Mouse (Mus musculus) ES-Bruce4 (cell line): ENCODE measurements at regions not wholly inside any gene's neighbourhood (a gene's known extent, or its start where the extent isn't known, plus 50 kb on each side); places are given as distances from the start of the nearest gene placed in this dataset.

Experiments
- H3K27ac ChIP-seq: 2 replicates; pipeline ENCODE4 v1.5.1; 2012; ENCODE audit warnings: low read length, inconsistent platforms; ENCODE audit not compliant: insufficient read depth
- H3K27me3 ChIP-seq: 2 replicates; pipeline ENCODE4 v1.6.1; 2012; ENCODE audit warnings: mild to moderate bottlenecking, low read length, inconsistent platforms; ENCODE audit not compliant: control insufficient read depth, poor library complexity, insufficient read depth, severe bottlenecking
- H3K36me3 ChIP-seq: 2 replicates; pipeline ENCODE4 v1.6.1; 2012; ENCODE audit warnings: inconsistent platforms, mild to moderate bottlenecking, low read length, moderate library complexity; ENCODE audit not compliant: control insufficient read depth, poor library complexity, insufficient read depth, severe bottlenecking
- H3K4me1 ChIP-seq: one replicate; pipeline ENCODE4 v1.8.1; 2011; ENCODE audit warnings: low read length; ENCODE audit not compliant: control insufficient read depth, insufficient read depth
- H3K4me3 ChIP-seq: 2 replicates; pipeline ENCODE4 v1.5.1; 2011; ENCODE audit warnings: low read depth, mild to moderate bottlenecking, low read length
- H3K9ac ChIP-seq: 2 replicates; pipeline ENCODE4 v1.6.1; 2012; ENCODE audit warnings: low read depth, mild to moderate bottlenecking, inconsistent platforms; ENCODE audit not compliant: poor library complexity, severe bottlenecking
- H3K9me3 ChIP-seq: replicated peaks from 2 replicates; pipeline ENCODE4 v1.6.1; 2012; ENCODE audit warnings: mild to moderate bottlenecking, low read length, inconsistent platforms; ENCODE audit not compliant: control insufficient read depth, poor library complexity, insufficient read depth, severe bottlenecking
- CTCF ChIP-seq: IDR thresholded peaks from one replicate; pipeline ENCODE4 v1.8.1; 2011; ENCODE audit warnings: low read depth, low read length
- EP300 ChIP-seq: IDR thresholded peaks from 2 replicates; pipeline ENCODE4 v1.6.1; 2011; ENCODE audit warnings: low read depth, low read length; ENCODE audit not compliant: insufficient read depth
- POLR2A ChIP-seq: IDR thresholded peaks from one replicate; pipeline ENCODE4 v1.8.1; 2011; ENCODE audit warnings: low read length; ENCODE audit not compliant: insufficient read depth

DNA sequence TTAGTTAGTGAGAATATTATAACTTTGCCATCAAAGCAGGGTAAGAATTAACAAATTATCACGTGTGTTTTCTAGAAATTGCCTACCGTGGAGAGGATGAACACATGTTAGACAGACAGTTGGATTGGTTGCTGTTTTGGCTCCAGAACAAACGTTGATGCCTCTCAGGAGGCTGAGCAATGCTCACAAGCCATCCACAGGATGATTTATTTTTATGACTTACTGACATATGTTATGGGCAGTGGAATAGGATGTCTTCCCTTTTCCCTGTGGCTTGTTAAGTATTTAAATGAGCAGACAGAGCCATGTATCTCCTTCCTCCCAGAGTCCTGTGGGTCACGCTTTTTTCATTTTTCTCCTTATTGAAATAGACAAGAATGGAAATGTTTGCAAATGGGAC, 652.0 kb downstream of the Hace1 start:
- Histone ChIP-seq H3K27ac (no peak overlapping the region), H3K27me3 (no peaks in the 10 kb centered on the region), H3K36me3 (no peaks in the 10 kb centered on the region), H3K4me3 (no peak overlapping the region), H3K9me3 (no peaks in the 10 kb centered on the region), H3K9ac (no peak overlapping the region), H3K4me1 (no peaks in the 10 kb centered on the region)
- TF ChIP-seq POLR2A (no peak), CTCF (no peak), EP300 (no peak)

DNA sequence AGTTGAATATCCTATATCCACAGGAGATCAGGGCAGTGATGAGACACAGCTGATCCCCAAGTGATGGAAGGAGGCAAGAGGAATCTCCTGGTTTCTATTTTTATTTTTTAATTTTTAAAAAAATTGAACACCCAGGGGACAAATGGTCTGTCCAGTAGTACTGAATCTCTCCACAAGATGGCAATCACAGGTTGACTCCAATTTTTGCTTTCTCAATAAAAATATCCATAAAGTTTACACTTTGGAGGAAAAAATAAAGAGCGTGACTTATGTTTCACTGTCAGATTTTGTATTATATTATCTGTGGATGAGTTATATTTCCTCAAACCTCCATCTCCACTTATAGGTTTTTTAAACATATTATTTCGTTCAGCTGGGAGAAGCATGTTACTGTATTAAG, 658.0 kb downstream of the Hace1 start:
- Histone ChIP-seq H3K4me3 (no peak overlapping the region), H3K4me1 (no peaks in the 10 kb centered on the region), H3K9ac (no peak overlapping the region), H3K9me3 (no peaks in the 10 kb centered on the region), H3K27me3 (no peaks in the 10 kb centered on the region), H3K27ac (no peak overlapping the region), H3K36me3 (no peaks in the 10 kb centered on the region)
- TF ChIP-seq EP300: no peak
- TF ChIP-seq CTCF: no peak
- no peak for TF ChIP-seq POLR2A

DNA sequence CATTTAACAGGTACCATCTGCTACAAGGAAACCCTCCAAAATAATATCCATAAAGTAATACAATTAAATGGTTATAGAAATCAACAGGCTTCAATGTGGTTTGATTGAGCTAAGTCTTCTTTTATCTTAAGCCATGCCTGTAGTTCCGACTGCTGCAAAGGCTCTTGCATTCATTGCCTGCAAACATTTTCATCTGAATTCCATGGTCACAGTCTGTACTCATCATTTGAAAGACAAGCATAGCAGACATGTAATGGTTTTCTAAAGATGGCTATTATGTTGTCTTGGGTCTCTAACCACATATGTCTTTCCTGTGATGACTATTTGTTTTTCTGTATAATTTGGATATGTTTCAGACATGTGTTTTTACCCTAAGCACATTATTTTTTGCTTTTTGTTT, 677.9 kb downstream of the Hace1 start:
- H3K9ac ChIP-seq: no peak overlapping the region
- no peaks in the 10 kb centered on the region for H3K36me3 ChIP-seq
- H3K4me1 ChIP-seq: no peaks in the 10 kb centered on the region
- TF ChIP-seq EP300 (no peak), CTCF (no peak)
- no peak overlapping the region for H3K27ac ChIP-seq
- H3K4me3 ChIP-seq: no peak overlapping the region
- no peaks in the 10 kb centered on the region for H3K27me3 ChIP-seq
- H3K9me3 ChIP-seq: no peaks in the 10 kb centered on the region

DNA sequence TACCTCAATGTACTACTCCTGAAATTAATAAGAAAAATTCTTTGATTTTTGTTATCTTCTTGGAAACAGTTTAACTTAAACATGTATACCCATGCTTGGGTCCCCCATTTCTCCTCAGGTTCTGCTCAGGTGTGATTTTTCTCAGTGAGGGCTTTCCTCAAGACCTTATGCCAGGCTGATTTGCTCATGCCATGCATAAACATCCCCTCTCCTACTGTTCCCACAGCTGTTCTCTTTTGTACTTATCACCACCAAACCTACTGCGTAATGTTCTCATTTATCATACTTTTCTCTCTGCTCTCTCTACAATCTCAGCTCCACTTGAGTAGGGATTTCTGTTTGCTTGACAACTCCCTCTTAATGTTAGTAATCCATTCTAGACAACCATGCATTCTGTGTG, 692.1 kb downstream of the Hace1 start:
- Histone ChIP-seq H3K9ac (no peak overlapping the region), H3K4me3 (no peak overlapping the region), H3K27me3 (no peaks in the 10 kb centered on the region), H3K27ac (no peak overlapping the region), H3K4me1 (no peaks in the 10 kb centered on the region), H3K36me3 (no peaks in the 10 kb centered on the region), H3K9me3 (no peaks in the 10 kb centered on the region)
- TF ChIP-seq POLR2A (no peak), CTCF (no peak), EP300 (no peak)

DNA sequence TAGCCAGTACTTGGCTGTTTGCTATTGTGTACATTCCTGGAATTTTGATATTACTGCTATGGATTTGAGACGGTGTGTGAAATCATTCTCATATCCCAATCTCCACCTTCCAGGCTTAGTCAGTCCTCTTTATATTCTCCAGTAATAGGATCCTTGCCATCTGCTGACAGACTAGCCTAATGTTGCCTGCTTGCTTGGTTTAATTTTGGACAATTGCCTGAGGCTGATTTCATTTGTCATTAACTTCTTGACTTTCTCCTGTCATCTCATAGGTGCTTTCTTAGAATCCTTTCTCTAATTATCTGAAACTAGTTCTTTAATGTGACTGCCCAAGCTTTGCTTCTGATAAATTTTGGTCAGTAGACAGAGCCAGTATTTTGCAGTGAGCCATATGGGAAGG, 696.2 kb downstream of the Hace1 start:
- H3K27ac ChIP-seq: no peak overlapping the region
- no peak overlapping the region for H3K4me3 ChIP-seq
- H3K27me3 ChIP-seq: no peaks in the 10 kb centered on the region
- H3K9me3 ChIP-seq: no peaks in the 10 kb centered on the region
- no peak for TF ChIP-seq CTCF
- no peak for TF ChIP-seq EP300
- TF ChIP-seq POLR2A: no peak
- H3K36me3 ChIP-seq: no peaks in the 10 kb centered on the region
- no peaks in the 10 kb centered on the region for H3K4me1 ChIP-seq
- no peak overlapping the region for H3K9ac ChIP-seq

DNA sequence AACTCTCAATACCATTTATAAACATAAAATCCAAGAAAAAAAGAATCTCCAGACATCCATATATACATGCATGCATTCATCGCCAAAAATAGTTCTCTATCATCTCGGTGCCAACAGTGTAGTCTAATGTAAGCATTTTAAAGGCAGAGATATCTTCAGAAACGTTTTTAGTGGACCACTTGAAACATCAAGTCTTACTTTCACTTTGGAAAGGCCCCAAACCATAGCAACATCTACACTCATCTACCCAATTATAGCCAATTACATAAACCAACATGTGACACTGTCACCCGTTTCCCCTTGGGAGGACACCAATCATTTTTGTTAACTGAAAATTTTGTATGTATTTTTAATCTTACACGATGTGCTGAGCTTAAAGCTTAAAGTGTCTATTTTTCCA, 716.7 kb downstream of the Hace1 start:
- Histone ChIP-seq H3K9ac (no peak overlapping the region), H3K27ac (no peak overlapping the region), H3K4me1 (no peaks in the 10 kb centered on the region), H3K9me3 (no peaks in the 10 kb centered on the region), H3K36me3 (no peaks in the 10 kb centered on the region), H3K27me3 (no peaks in the 10 kb centered on the region), H3K4me3 (no peak overlapping the region)
- TF ChIP-seq POLR2A (no peak), EP300 (no peak), CTCF (no peak)
